Mouse (Mus musculus) stomach, embryonic 15.5 days (tissue): ENCODE measurements around the gene Gm10424. TPM values are rescaled to one million over a fixed set of nuclear protein-coding genes. Genes with fewer than 3 reads are reported as not detected.
"Not testable (repeated sequence)": the region's sequence is repeated elsewhere in the genome, so short reads cannot be mapped to it uniquely, and the experiment has no call there.

Source experiments
- ATAC-seq: fragments of 200-750 bp; cut with Nextera tagmentation; 2 replicates; pipeline ENCODE4 v1.8.0; 2017; ENCODE audit warnings: low read depth, moderate number of reproducible peaks, moderate TSS enrichment; ENCODE audit not compliant: insufficient read depth, low FRiP score
- H3K27ac ChIP-seq: fragments of 300-500 bp; sonication (generic); 2 replicates; pipeline ENCODE4 v1.5.1; 2015; ENCODE audit warnings: mild to moderate bottlenecking, inconsistent platforms
- H3K27me3 ChIP-seq: fragments of 300-500 bp; sonication (generic); replicated peaks from 2 replicates; pipeline ENCODE4 v1.6.1; 2015; ENCODE audit warnings: inconsistent platforms
- H3K36me3 ChIP-seq: fragments of 300-500 bp; sonication (generic); 2 replicates; pipeline ENCODE4 v1.6.1; 2015; ENCODE audit warnings: inconsistent platforms
- H3K4me1 ChIP-seq: fragments of 300-500 bp; sonication (generic); 2 replicates; pipeline ENCODE4 v1.6.1; 2015; ENCODE audit warnings: inconsistent platforms
- H3K4me2 ChIP-seq: fragments of 300-500 bp; sonication (generic); 2 replicates; pipeline ENCODE4 v1.6.1; 2015; ENCODE audit warnings: mild to moderate bottlenecking, inconsistent platforms
- H3K4me3 ChIP-seq: fragments of 300-500 bp; sonication (generic); replicated peaks from 2 replicates; pipeline ENCODE4 v1.5.1; 2015; ENCODE audit warnings: inconsistent platforms
- H3K9ac ChIP-seq: fragments of 300-500 bp; sonication (generic); 2 replicates; pipeline ENCODE4 v1.6.1; 2015; ENCODE audit warnings: inconsistent platforms
- H3K9me3 ChIP-seq: fragments of 300-500 bp; sonication (generic); 2 replicates; pipeline ENCODE4 v1.6.1; 2016; ENCODE audit warnings: inconsistent platforms
- WGBS: fragments of 180-500 bp; shearing (Covaris S2); methylation state at CpG from one replicate; pipeline ENCODE4 v1.1.7; 2015; 5-methylcytosine and 5-hydroxymethylcytosine counted together
- polyA plus RNA-seq: library from polyadenylated mRNA; unstranded; fragments of >200 nt; fragmentation: Nextera tagmentation; extraction: Ambion mirVana; gene quantifications from 2 replicates; pipeline ENCODE4 v1.2.1, GENCODE M21; 2015

Gene Gm10424
- polyA plus RNA-seq: not detected in 2 replicates

DNA sequence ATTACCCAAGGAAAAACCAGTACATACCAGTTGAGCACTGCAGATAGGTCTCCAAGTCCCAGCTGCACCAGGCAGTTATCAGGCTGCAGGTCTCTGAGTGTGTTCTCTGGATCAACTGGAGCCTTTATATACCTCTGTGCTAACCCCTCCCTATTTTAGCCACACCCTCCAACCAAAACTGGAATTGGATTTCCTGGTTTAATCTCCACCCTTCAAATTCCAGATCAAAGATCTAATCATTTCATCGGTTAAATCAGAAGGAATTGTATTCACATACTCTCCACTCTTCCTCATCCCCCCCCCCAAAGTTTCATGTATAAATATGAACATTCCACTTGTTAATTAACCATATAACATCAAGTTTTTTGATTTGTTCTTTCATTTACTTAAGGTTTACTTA is at the start of gene Gm10424:
Gm10424 (minus strand) TSS at position 101 of the 400 bp plus-strand sequence.
- not testable (repeated sequence) for H3K36me3 ChIP-seq, ATAC-seq, H3K4me3 ChIP-seq, H3K9me3 ChIP-seq, H3K27me3 ChIP-seq, H3K4me2 ChIP-seq, H3K27ac ChIP-seq, H3K4me1 ChIP-seq, H3K9ac ChIP-seq
- no CpG with 5 or more reads among the region's 1 CpGs for WGBS

DNA sequence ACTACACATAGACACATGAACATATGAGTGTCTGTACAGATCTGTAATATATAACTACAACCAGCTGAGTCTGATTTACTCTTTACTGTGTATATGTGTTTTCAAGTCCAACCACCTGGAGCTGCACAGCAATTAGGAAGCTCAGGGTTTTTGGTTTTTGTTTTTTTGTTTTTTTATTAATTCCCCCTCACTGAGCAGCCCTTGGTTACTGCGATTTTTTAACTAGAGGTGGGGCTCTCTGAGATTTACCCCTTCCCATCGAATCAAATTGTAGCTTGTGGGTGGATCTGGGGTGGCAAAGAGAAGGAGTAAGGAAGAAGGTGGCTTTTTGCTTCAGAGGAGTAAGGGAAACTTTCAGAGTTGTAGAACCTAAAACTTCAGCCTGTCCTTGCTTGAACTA is 33.0 kb upstream of the Gm10424 start, which contains the start of gene Gm3259:
Gm3259 (plus strand) TSS at position 301 of the 400 bp plus-strand sequence.
- not testable (repeated sequence) for H3K27me3 ChIP-seq, H3K27ac ChIP-seq, H3K9ac ChIP-seq, H3K4me1 ChIP-seq, H3K4me2 ChIP-seq, ATAC-seq, H3K36me3 ChIP-seq, H3K9me3 ChIP-seq, H3K4me3 ChIP-seq
- WGBS: 57% methylated on average over 2 of the region's 2 CpGs

Other genes with a start within 250 kb of the Gm10424 start
- not detected in 2 replicates for gene Gm7942, start 165.8 kb downstream of the Gm10424 start, polyA plus RNA-seq
- gene Gm16513, start 90.1 kb downstream of the Gm10424 start, polyA plus RNA-seq: not detected in 2 replicates
- not detected in 2 replicates for gene Gm3259, start 33.1 kb upstream of the Gm10424 start, polyA plus RNA-seq
- not detected in 2 replicates for gene D5Ertd577e, start 184.0 kb upstream of the Gm10424 start, polyA plus RNA-seq
- not detected in 2 replicates for gene Gm3286, start 238.0 kb upstream of the Gm10424 start, polyA plus RNA-seq